ENCODE assay signal across 8 mouse cellular contexts in genomic region chr6:99096105-99096775, GRCm38 (mm10).
DNase-seq lines count a peak whose midpoint lies in the region; ATAC-seq and TF ChIP-seq lines count a peak whose summit lies in the region.

No protein-coding gene starts in this region.

- DNase-seq in frontal cortex, postnatal 25 days (ENCODE audit: low spot score in 2 of 2): no peak
- peak; percentile 69 to 75 for DNase-seq in heart, adult 2 months
- peak; percentile 80 to 81 for DNase-seq in natural killer cell, adult 2 months (ENCODE audit: low spot score in 2 of 2)
- DNase-seq in thymus, postnatal 14 days: peak; percentile 80

- peaks cover 6% of the 10 kb centered on the region; the same call in 1 of the 2 replicates for H3K36me3 ChIP-seq in heart, adult 2 months (ENCODE audit: control insufficient read depth, insufficient read depth, low read length)
- H3K36me3 ChIP-seq in intestine, postnatal 0 days (ENCODE audit: control insufficient read depth, insufficient read depth): no peaks in the 10 kb centered on the region
- no peaks in the 10 kb centered on the region for H3K36me3 ChIP-seq in liver, embryonic 16.5 days (ENCODE audit: control insufficient read depth, insufficient read depth)

- 12% methylated on average over 12 of the region's 12 CpGs for WGBS in heart, adult 2 months
- WGBS in intestine, postnatal 0 days: 7% methylated on average over 12 of the region's 12 CpGs
- WGBS in liver, embryonic 16.5 days (ENCODE audit: insufficient replicate concordance): 5% methylated on average over 12 of the region's 12 CpGs

- H3K79me2 ChIP-seq in heart, adult 2 months (replicated peaks; ENCODE audit: control insufficient read depth, insufficient read depth, low read length): no peaks in the 10 kb centered on the region

- no peaks in the 10 kb centered on the region for H3K9me3 ChIP-seq in intestine, postnatal 0 days (ENCODE audit: control insufficient read depth)
- no peaks in the 10 kb centered on the region for H3K9me3 ChIP-seq in liver, embryonic 16.5 days (replicated peaks; ENCODE audit: control insufficient read depth, low read length)

- 0 out of 2 replicates have a peak, but pooled peaks have one; percentile 41 for TF ChIP-seq POLR2A in heart, adult 2 months (IDR thresholded peaks at IDR 0.05; ENCODE audit: insufficient read depth, low read depth, low read length)

- no peak for TF ChIP-seq EP300 in heart, adult 2 months (IDR thresholded peaks at IDR 0.05; ENCODE audit: insufficient read depth, low read depth, low read length)

- peak overlapping the region; percentile 68 for H3K27ac ChIP-seq in brown adipose tissue, adult 24 weeks (replicated peaks; ENCODE audit: low read depth, low read length)
- H3K27ac ChIP-seq in heart, adult 2 months: peak overlapping the region; percentile 92
- peak overlapping the region; percentile 76 for H3K27ac ChIP-seq in intestine, postnatal 0 days (ENCODE audit: low read depth, low read length)
- peak overlapping the region; percentile 75 for H3K27ac ChIP-seq in liver, embryonic 16.5 days (ENCODE audit: low read length)

- TF ChIP-seq CTCF in heart, adult 2 months (IDR thresholded peaks at IDR 0.05): no peak
- TF ChIP-seq CTCF in intestine, postnatal 0 days (IDR thresholded peaks at IDR 0.05; ENCODE audit: low read depth): no peak

- H3K4me3 ChIP-seq in brown adipose tissue, adult 24 weeks (ENCODE audit: insufficient read depth, low read depth, low read length): peak overlapping the region; percentile 58
- peak overlapping the region; percentile 55 for H3K4me3 ChIP-seq in heart, adult 2 months
- peak overlapping the region; percentile 43 for H3K4me3 ChIP-seq in intestine, postnatal 0 days (ENCODE audit: low read depth, low read length)
- H3K4me3 ChIP-seq in liver, embryonic 16.5 days (ENCODE audit: low read depth, low read length): peak overlapping the region; percentile 54

- peak overlapping the region; percentile 54 for H3K9ac ChIP-seq in heart, adult 2 months (ENCODE audit: low read depth, low read length)
- H3K9ac ChIP-seq in intestine, postnatal 0 days (ENCODE audit: low read depth, low read length): peak overlapping the region; percentile 43; the same call in 1 of the 2 replicates
- peak overlapping the region; percentile 61 for H3K9ac ChIP-seq in liver, embryonic 16.5 days (ENCODE audit: low read depth, low read length)

- peak; percentile 53; the same call in 1 of the 2 replicates for ATAC-seq in frontal cortex, adult (ENCODE audit: low TSS enrichment)
- ATAC-seq in intestine, postnatal 0 days: peak; percentile 14; the same call in 1 of the 2 replicates
- ATAC-seq in liver, embryonic 16.5 days (ENCODE audit: low read depth): peak; percentile 52

- no peaks in the 10 kb centered on the region for H3K27me3 ChIP-seq in heart, adult 2 months (ENCODE audit: control insufficient read depth, insufficient read depth, low read length)
- no peaks in the 10 kb centered on the region for H3K27me3 ChIP-seq in intestine, postnatal 0 days (replicated peaks; ENCODE audit: control insufficient read depth, insufficient read depth, low read length)
- H3K27me3 ChIP-seq in liver, embryonic 16.5 days (ENCODE audit: control insufficient read depth, insufficient read depth, low read depth, low read length): no peaks in the 10 kb centered on the region

- peak overlapping the region; percentile 70 for H3K4me2 ChIP-seq in intestine, postnatal 0 days (replicated peaks; ENCODE audit: low read depth)
- H3K4me2 ChIP-seq in liver, embryonic 16.5 days (ENCODE audit: low read depth, low read length): peak overlapping the region; percentile 49

- H3K4me1 ChIP-seq in brown adipose tissue, adult 24 weeks (ENCODE audit: control insufficient read depth, insufficient read depth, insufficient read length, low read length): peaks cover 9% of the 10 kb centered on the region
- H3K4me1 ChIP-seq in heart, adult 2 months (ENCODE audit: control insufficient read depth, insufficient read depth, low read length): peaks cover 9% of the 10 kb centered on the region
- H3K4me1 ChIP-seq in intestine, postnatal 0 days (replicated peaks; ENCODE audit: control insufficient read depth, insufficient read depth, low read length): peaks cover 17% of the 10 kb centered on the region; the same call in 1 of the 2 replicates
- H3K4me1 ChIP-seq in liver, embryonic 16.5 days (ENCODE audit: control insufficient read depth, low read depth, low read length): peaks cover 17% of the 10 kb centered on the region

- intact Hi-C loops in heart, adult 2 months (cut with DNase I): loop anchor here (5.0 kb wide), 1 partner anchor 426 kb away; the partner anchor contains the start of gene Foxp1

Comparison
In these comparisons a context has a peak if more than half of its experiments do, and no peak if none do; other contexts are left out.
1. DNase-seq: peak in heart, adult 2 months (2 of 2), natural killer cell, adult 2 months (2 of 2) and thymus, postnatal 14 days (single experiment); none in frontal cortex, postnatal 25 days (0 of 2).
2. Peak in every context shown above with its lines, with median percentiles within 50 percentile points of each other: ATAC-seq, H3K27ac ChIP-seq, H3K4me3 ChIP-seq and H3K9ac ChIP-seq.